Mouse (Mus musculus) stomach, embryonic 15.5 days (tissue): ENCODE measurements at regions not wholly inside any gene's neighbourhood (a gene's known extent, or its start where the extent isn't known, plus 50 kb on each side); places are given as distances from the start of the nearest gene placed in this dataset.
"Not testable (repeated sequence)": the region's sequence is repeated elsewhere in the genome, so short reads cannot be mapped to it uniquely, and the experiment has no call there.

Experiments used
- ATAC-seq: fragments of 200-750 bp; cut with Nextera tagmentation; 2 replicates; pipeline ENCODE4 v1.8.0; 2017; ENCODE audit warnings: low read depth, moderate number of reproducible peaks, moderate TSS enrichment; ENCODE audit not compliant: insufficient read depth, low FRiP score
- H3K27ac ChIP-seq: fragments of 300-500 bp; sonication (generic); 2 replicates; pipeline ENCODE4 v1.5.1; 2015; ENCODE audit warnings: mild to moderate bottlenecking, inconsistent platforms
- H3K27me3 ChIP-seq: fragments of 300-500 bp; sonication (generic); replicated peaks from 2 replicates; pipeline ENCODE4 v1.6.1; 2015; ENCODE audit warnings: inconsistent platforms
- H3K36me3 ChIP-seq: fragments of 300-500 bp; sonication (generic); 2 replicates; pipeline ENCODE4 v1.6.1; 2015; ENCODE audit warnings: inconsistent platforms
- H3K4me1 ChIP-seq: fragments of 300-500 bp; sonication (generic); 2 replicates; pipeline ENCODE4 v1.6.1; 2015; ENCODE audit warnings: inconsistent platforms
- H3K4me2 ChIP-seq: fragments of 300-500 bp; sonication (generic); 2 replicates; pipeline ENCODE4 v1.6.1; 2015; ENCODE audit warnings: mild to moderate bottlenecking, inconsistent platforms
- H3K4me3 ChIP-seq: fragments of 300-500 bp; sonication (generic); replicated peaks from 2 replicates; pipeline ENCODE4 v1.5.1; 2015; ENCODE audit warnings: inconsistent platforms
- H3K9ac ChIP-seq: fragments of 300-500 bp; sonication (generic); 2 replicates; pipeline ENCODE4 v1.6.1; 2015; ENCODE audit warnings: inconsistent platforms
- H3K9me3 ChIP-seq: fragments of 300-500 bp; sonication (generic); 2 replicates; pipeline ENCODE4 v1.6.1; 2016; ENCODE audit warnings: inconsistent platforms
- WGBS: fragments of 180-500 bp; shearing (Covaris S2); methylation state at CpG from one replicate; pipeline ENCODE4 v1.1.7; 2015; 5-methylcytosine and 5-hydroxymethylcytosine counted together

DNA sequence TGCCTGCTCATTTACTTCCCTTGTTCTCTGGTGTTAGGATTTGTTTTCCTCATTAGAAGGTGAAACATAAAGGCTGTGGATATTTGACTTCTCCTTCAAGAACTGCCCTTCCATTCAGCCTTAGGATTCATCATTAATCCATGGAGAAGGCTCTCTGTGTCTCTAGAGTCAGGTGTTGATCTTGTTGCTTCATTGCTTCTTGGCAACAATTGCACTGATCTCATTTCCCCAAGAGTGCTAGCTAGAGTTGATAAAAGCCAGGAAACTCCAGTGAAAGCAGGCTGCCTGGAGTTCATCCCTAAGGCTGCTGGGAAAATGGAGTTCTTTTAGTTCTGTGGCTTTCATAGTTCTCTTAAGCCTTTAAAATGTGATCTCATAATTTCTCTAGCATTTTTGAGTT is 441.8 kb downstream of the Cylc2 start:
- no peak overlapping the region for H3K4me3 ChIP-seq
- no peaks in the 10 kb centered on the region for H3K27me3 ChIP-seq
- ATAC-seq = no peak
- no peaks in the 10 kb centered on the region for H3K9me3 ChIP-seq
- H3K9ac ChIP-seq = no peak overlapping the region
- H3K27ac ChIP-seq = no peak overlapping the region
- H3K4me2 ChIP-seq = no peak overlapping the region
- H3K4me1 ChIP-seq = no peaks in the 10 kb centered on the region
- no peaks in the 10 kb centered on the region for H3K36me3 ChIP-seq

DNA sequence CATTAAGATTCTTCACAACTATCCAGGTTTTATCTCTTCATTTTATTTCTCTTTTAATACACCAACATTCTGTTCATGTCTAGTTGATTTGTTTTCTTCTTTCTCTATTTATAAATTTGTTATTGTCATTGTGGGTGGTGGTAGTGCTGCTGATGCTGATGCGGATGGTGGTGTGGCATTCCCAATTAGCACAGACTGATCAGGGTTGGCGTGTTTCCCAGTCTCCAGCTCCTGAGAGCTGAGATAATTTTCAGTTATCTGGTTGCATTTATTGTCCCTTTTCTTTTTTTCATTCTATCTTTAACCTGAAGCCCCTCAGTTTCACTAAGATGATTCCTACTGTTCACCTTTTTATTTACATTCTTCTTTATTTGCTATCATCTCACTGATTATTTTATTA is 455.0 kb downstream of the Cylc2 start:
- H3K4me1 ChIP-seq = no peaks in the 10 kb centered on the region
- H3K27me3 ChIP-seq = no peaks in the 10 kb centered on the region
- no peak overlapping the region for H3K9ac ChIP-seq
- no peak overlapping the region for H3K27ac ChIP-seq
- H3K36me3 ChIP-seq = no peaks in the 10 kb centered on the region
- H3K4me2 ChIP-seq = no peak overlapping the region
- no peak overlapping the region for H3K4me3 ChIP-seq
- no peaks in the 10 kb centered on the region for H3K9me3 ChIP-seq
- WGBS = 76% methylated on average over 2 of the region's 2 CpGs
- no peak for ATAC-seq

DNA sequence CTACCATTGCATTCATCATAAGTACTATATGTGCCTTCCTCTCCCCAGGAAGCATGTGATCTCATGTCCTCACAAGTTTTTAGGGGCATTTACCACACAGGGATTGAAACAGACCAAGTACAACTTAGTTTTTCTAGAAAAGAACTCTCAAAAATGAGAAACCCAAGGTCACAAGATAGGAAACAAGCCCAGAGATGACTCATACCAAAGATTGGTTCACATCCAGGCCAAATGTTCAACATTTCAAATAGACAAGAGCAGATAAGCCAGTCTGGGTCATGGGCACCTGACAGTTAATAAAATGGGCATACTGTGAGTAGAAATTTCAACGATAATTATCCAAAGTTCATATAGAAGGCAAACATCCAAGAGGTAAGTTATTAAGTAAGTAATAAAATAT is 457.9 kb downstream of the Cylc2 start:
- Histone ChIP-seq H3K27ac (no peak overlapping the region), H3K36me3 (no peaks in the 10 kb centered on the region), H3K4me3 (no peak overlapping the region), H3K4me1 (no peaks in the 10 kb centered on the region), H3K27me3 (no peaks in the 10 kb centered on the region), H3K4me2 (no peak overlapping the region), H3K9ac (no peak overlapping the region), H3K9me3 (no peaks in the 10 kb centered on the region)
- no peak for ATAC-seq
- WGBS = 78% methylated on average over 1 of the region's 1 CpGs

DNA sequence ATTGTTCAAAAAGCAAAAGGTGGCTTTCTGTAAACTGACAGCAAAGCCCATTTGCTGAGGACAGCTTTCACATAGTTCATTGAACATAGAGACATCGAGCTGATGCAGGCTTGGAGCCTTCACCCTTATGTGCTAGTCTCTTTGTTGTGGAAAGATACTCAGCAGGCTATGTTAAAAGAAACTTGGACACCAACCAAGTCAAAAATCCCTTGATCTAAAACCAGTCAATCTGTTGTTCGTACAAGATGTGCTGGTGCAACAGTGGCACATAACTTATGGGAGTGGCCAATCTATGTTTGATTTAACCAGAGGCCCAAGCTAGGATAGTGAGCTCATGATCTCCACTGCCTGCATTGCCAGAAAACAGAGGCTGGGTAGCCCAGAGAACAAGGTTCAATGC is 462.6 kb downstream of the Cylc2 start:
- Histone ChIP-seq H3K4me1 (no peaks in the 10 kb centered on the region), H3K9ac (no peak overlapping the region), H3K27ac (no peak overlapping the region), H3K4me3 (no peak overlapping the region), H3K9me3 (no peaks in the 10 kb centered on the region), H3K36me3 (no peaks in the 10 kb centered on the region), H3K27me3 (no peaks in the 10 kb centered on the region), H3K4me2 (no peak overlapping the region)
- WGBS = 56% methylated on average over 2 of the region's 2 CpGs
- no peak for ATAC-seq

DNA sequence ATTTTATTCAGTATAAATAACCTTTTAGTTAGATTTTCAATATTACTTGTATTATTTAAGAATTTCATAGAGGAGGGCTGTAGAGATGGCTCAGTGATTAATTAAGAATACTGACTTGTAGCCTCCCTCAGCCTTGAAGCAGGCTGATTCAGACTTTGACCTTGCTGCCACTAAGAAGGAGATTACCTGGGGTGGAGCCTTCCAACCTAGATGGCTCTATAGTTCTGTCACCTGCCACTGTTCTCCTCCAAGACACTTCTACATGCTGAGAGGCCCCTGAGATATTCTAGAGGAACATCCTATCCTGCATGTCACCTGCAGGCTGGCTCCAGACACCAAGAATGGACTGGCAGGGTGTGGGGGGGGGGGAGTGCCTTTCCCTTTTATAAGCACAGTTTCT is 466.9 kb downstream of the Cylc2 start:
- not testable (repeated sequence) for H3K36me3 ChIP-seq, H3K27ac ChIP-seq, H3K4me2 ChIP-seq, H3K4me3 ChIP-seq, H3K4me1 ChIP-seq, ATAC-seq, H3K9ac ChIP-seq, H3K9me3 ChIP-seq, H3K27me3 ChIP-seq

DNA sequence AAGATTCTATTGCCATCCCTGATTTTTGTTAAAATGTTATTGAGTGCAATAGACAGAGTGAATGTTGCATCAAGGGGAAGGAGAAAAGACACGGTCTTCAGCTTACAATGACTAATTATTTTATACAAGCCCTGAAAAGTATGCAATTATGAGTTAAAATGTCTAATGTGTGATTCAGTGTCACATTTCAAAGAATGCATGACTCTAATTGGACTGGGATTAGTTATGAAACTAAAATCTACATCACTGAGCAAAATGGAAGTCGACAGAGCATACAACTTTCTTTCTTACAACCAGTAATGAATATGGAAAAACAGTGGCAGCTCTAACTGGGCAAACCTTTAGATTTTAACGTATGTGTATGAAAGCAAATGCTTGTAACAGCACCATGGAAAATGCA is 470.2 kb downstream of the Cylc2 start:
- Histone ChIP-seq H3K9me3 (no peaks in the 10 kb centered on the region), H3K4me1 (no peaks in the 10 kb centered on the region), H3K9ac (no peak overlapping the region), H3K27ac (no peak overlapping the region), H3K4me3 (no peak overlapping the region), H3K4me2 (no peak overlapping the region), H3K36me3 (no peaks in the 10 kb centered on the region), H3K27me3 (no peaks in the 10 kb centered on the region)
- WGBS = 72% methylated on average over 3 of the region's 3 CpGs
- no peak for ATAC-seq
